Mouse (Mus musculus): ENCODE results near the gene Telo2. TPM values are rescaled to one million over a fixed set of nuclear protein-coding genes. Genes with fewer than 3 reads are reported as not detected.

Telo2 gene
- polyA plus RNA-seq, 1 experiment = 9.4 TPM

GRCm38 (mm10) chr17:25063872-25064271, 51.9 kb downstream of the Telo2 start:
- WGBS = 79% methylated on average over 12 of the region's 12 CpGs
- no peak for DNase-seq (ENCODE audit: low read depth, low spot score)

- DNase-seq (ENCODE audit: low read depth, low spot score) = no peak
- WGBS = 95% methylated on average over 4 of the region's 4 CpGs
Observed at GRCm38 (mm10) chr17:25063261-25063660, 52.5 kb downstream of the Telo2 start.

GRCm38 (mm10) chr17:25057041-25057440, 58.7 kb downstream of the Telo2 start:
- 91% methylated on average over 6 of the region's 6 CpGs for WGBS
- no peak for DNase-seq (ENCODE audit: low read depth, low spot score)

- DNase-seq (ENCODE audit: low read depth, low spot score) = no peak
- 81% methylated on average over 9 of the region's 9 CpGs for WGBS
Observed at GRCm38 (mm10) chr17:25053274-25053673, 62.5 kb downstream of the Telo2 start.

Other genes with a start within 250 kb of the Telo2 start
- 1.1 and 1.4 TPM in 2 replicates for gene Igfals, start 250.0 kb downstream of the Telo2 start, polyA plus RNA-seq (2012; rRNA removed)
- 37.3 and 41.3 TPM in 2 replicates for gene Nubp2, start 229.6 kb downstream of the Telo2 start, polyA plus RNA-seq (2012; rRNA removed)
- 57.4 and 70.5 TPM in 2 replicates for gene Spsb3, start 229.3 kb downstream of the Telo2 start, polyA plus RNA-seq (2012; rRNA removed)
- gene Eme2, start 220.9 kb downstream of the Telo2 start, polyA plus RNA-seq (2012; rRNA removed) = 21.6 and 34.0 TPM in 2 replicates
- gene Mrps34, start 220.9 kb downstream of the Telo2 start, polyA plus RNA-seq (2012; rRNA removed) = 119 and 144 TPM in 2 replicates
- 61.2 and 62.9 TPM in 2 replicates for gene Nme3, start 219.5 kb downstream of the Telo2 start, polyA plus RNA-seq (2012; rRNA removed)
- 41.0 and 69.6 TPM in 2 replicates for gene Mapk8ip3, start 179.0 kb downstream of the Telo2 start, polyA plus RNA-seq (2012; rRNA removed)
- 35.4 and 42.4 TPM in 2 replicates for gene Jpt2, start 155.3 kb downstream of the Telo2 start, polyA plus RNA-seq (2012; rRNA removed)
- 8.0 and 15.1 TPM in 2 replicates for gene Cramp1l, start 100.2 kb downstream of the Telo2 start, polyA plus RNA-seq (2012; rRNA removed)
- 7.8 and 9.4 TPM in 2 replicates for gene Ift140, start 99.9 kb downstream of the Telo2 start, polyA plus RNA-seq (2012; rRNA removed)
- gene Tmem204, start 32.4 kb downstream of the Telo2 start, polyA plus RNA-seq (2012; rRNA removed) = 16.7 and 18.5 TPM in 2 replicates
- gene Ptx4, start 4.8 kb upstream of the Telo2 start, polyA plus RNA-seq (2012; rRNA removed) = 0.07 and 0.10 TPM in 2 replicates
- 17.1 and 21.7 TPM in 2 replicates for gene Clcn7, start 17.4 kb upstream of the Telo2 start, polyA plus RNA-seq (2012; rRNA removed)
- not detected in 2 replicates for gene Ccdc154, start 46.5 kb upstream of the Telo2 start, polyA plus RNA-seq (2012; rRNA removed)
- not detected in 2 replicates for gene Gm38655, start 59.5 kb upstream of the Telo2 start, polyA plus RNA-seq (2012; rRNA removed)
- gene BC003965, start 68.6 kb upstream of the Telo2 start, polyA plus RNA-seq (2012; rRNA removed) = 9.5 and 10.4 TPM in 2 replicates
- gene Unkl, start 72.4 kb upstream of the Telo2 start, polyA plus RNA-seq (2012; rRNA removed) = 6.0 and 9.8 TPM in 2 replicates
- gene Gnptg, start 124.2 kb upstream of the Telo2 start, polyA plus RNA-seq (2012; rRNA removed) = 36.1 and 37.5 TPM in 2 replicates
- 11.6 and 12.7 TPM in 2 replicates for gene Tsr3, start 124.2 kb upstream of the Telo2 start, polyA plus RNA-seq (2012; rRNA removed)
- gene Baiap3, start 140.4 kb upstream of the Telo2 start, polyA plus RNA-seq (2012; rRNA removed) = 7.8 and 11.9 TPM in 2 replicates
- gene Ube2i, start 158.7 kb upstream of the Telo2 start, polyA plus RNA-seq (2012; rRNA removed) = 113 and 132 TPM in 2 replicates
- not detected in 2 replicates for gene Prss34, start 182.4 kb upstream of the Telo2 start, polyA plus RNA-seq (2012; rRNA removed)
- gene Prss28, start 192.7 kb upstream of the Telo2 start, polyA plus RNA-seq (2012; rRNA removed) = not detected in 2 replicates
- not detected in 2 replicates for gene Prss29, start 202.7 kb upstream of the Telo2 start, polyA plus RNA-seq (2012; rRNA removed)
- not detected in 2 replicates for gene Tpsab1, start 229.6 kb upstream of the Telo2 start, polyA plus RNA-seq (2012; rRNA removed)